Mouse (Mus musculus) right cerebral cortex, adult 2 months (tissue): ENCODE results near the gene Barx1.

Experiments used
- DNase-seq, 2 experiments: peaks; one replicate each; pipeline ENCODE4 v3.0.0; 2021 to 2022; ENCODE audit warnings: low spot score in 2 of 2

Gene Barx1

DNA sequence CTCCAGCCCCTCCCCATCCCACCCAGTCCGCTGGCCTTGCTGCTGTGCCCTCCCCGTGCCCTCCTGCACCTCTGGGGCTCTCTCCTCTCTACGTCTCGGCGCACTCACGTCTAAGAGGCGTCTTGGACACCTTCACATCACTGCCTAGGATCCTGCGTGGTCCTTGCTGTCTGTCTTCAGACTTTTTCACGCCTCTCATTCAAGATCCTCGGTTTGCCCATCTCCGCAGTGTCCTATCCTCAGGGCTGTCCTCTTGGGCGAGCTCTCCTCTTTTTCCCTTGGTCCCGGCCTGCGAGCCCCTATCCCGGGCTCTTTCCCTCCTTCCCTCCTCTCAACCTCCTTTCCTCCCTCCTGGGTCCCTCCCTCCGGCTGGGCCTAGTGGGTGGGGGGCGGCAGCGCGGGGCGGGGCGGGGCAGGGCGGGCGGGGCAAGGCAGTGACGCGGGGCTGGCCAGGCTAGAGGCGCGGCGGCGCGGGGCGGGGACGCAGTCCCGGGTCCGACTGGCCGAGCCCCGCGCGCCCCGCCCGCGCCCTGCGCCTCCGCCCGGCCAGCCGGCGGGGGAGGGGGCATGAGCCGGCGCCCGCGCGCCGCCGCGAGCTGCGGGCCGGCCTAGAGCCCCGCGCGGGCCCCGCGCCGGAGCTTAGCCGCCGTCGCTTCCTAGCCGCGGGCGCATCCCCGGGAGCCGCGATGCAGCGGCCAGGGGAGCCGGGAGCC, at the start of gene Barx1:
TSS of gene Barx1 (plus strand) at position 568 of the 713 bp plus-strand sequence.
- DNase-seq: no peak

- DNase-seq: no peak
These were observed 48.3 kb upstream of the Barx1 start for GRCm38 (mm10) chr13:48614525-48614924.

GRCm38 (mm10) chr13:48617774-48618173, 45.0 kb upstream of the Barx1 start:
- no peak for DNase-seq

DNA sequence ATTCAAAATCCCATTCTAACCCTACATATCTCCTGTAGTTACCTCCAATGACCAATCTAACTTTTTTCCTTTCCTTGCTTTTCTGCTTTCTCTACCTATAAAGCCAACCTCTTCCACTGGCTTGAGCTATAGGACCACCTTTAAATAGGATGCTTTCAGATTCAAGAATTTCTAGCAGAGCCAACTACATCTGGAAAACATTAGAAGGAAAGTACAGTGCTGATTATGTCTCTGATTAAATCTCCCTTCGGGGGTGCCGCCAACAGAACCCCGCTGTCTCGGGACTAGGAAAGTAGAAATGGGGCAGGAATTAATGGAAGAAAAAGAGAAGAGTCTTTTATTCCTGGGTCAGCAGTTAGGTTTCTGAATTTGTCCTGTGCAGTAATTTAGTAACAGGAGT, 43.9 kb upstream of the Barx1 start:
- DNase-seq: no peak

DNA sequence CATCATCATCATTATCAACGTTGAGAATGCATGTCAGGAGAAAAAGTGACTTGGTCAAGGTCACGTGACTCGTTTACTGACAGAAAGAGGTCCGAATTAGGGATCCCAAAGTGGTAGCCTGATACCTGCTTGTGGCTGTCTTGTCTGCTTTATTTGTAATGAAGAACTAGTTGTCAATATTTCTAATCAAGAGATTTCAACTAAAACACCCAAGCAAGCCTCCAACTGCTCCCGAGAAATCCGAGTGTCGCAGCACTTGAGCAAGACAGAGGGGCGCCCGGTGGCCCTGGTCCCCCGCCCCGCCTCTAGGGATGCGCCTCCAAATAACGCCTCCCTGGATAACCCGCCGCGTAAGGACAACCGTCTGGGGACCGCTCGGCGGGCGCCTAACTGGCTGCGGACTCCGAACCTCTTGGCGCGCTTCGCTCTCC, 37.8 kb upstream of the Barx1 start:
- no peak for DNase-seq

- DNase-seq: peak; percentile 99
These were observed 37.2 kb upstream of the Barx1 start, which contains the start of gene Ptpdc1 for GRCm38 (mm10) chr13:48625433-48626184. TSS of gene Ptpdc1 (minus strand) at chr13:48625664.

DNA sequence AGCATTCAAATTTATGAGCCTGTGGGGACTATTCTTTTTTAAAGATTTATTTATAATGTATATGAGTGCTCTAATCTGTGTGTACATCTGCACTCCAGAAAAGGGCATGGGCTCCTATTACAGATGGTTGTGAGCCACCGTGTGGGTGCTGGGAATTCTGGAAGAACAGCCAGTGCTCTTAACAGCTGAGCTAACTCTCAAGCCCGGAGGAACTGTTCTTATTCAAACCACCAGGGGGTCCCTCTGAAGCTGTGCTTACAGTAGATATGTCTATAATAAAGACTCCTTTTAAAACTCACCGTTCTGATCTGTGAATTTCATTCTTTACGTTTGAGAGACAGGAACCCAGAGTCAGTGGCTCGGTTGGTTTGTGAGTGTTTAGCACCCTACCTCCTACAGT, 31.1 kb upstream of the Barx1 start:
- DNase-seq: no peak

- DNase-seq: no peak
These were observed 25.1 kb upstream of the Barx1 start for GRCm38 (mm10) chr13:48637706-48638105.

GRCm38 (mm10) chr13:48639570-48639969, 23.2 kb upstream of the Barx1 start:
- peak; percentile 71 to 78 for DNase-seq

GRCm38 (mm10) chr13:48643072-48643471, 19.7 kb upstream of the Barx1 start:
- no peak for DNase-seq

DNA sequence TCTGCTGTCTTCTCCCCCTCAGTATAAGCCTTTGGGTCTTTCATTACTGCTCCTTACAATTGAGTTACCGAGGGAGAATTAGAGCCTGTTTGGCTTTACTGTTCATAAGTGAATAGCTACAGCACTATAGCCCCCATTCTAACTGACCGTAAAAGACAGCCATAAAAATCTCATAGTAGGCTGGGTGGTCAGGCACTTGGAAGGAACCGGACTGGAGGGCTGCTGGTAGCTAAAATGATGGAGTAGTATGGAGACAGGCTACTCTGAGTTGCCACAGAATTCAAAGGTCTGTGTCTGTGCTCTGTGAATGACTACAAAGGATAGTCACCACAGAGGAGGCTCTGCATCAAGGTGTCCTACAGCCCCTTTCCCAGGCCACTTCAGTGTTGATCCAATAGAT, 18.8 kb upstream of the Barx1 start:
- no peak for DNase-seq

- no peak for DNase-seq
These were observed 16.1 kb upstream of the Barx1 start for GRCm38 (mm10) chr13:48646696-48647095.

DNA sequence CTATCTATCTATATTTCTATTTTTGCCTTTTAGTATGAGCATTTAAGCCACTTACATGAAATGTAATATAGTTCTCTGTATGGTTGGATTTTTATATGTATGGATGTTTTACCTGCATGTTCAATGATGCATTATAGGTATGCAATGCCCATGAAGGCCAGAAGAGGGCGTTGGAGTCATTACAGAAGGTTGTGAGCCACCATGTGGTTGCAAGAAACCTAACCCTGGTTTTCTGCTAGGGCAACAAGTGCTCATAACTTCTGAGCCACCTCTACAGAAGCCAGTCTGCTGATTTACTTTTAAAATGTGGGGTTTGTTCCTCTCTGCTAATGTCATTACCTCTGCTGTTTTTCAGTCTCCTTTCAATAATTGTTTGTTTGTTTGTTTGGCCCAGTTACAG, 12.2 kb upstream of the Barx1 start:
- no peak for DNase-seq

DNA sequence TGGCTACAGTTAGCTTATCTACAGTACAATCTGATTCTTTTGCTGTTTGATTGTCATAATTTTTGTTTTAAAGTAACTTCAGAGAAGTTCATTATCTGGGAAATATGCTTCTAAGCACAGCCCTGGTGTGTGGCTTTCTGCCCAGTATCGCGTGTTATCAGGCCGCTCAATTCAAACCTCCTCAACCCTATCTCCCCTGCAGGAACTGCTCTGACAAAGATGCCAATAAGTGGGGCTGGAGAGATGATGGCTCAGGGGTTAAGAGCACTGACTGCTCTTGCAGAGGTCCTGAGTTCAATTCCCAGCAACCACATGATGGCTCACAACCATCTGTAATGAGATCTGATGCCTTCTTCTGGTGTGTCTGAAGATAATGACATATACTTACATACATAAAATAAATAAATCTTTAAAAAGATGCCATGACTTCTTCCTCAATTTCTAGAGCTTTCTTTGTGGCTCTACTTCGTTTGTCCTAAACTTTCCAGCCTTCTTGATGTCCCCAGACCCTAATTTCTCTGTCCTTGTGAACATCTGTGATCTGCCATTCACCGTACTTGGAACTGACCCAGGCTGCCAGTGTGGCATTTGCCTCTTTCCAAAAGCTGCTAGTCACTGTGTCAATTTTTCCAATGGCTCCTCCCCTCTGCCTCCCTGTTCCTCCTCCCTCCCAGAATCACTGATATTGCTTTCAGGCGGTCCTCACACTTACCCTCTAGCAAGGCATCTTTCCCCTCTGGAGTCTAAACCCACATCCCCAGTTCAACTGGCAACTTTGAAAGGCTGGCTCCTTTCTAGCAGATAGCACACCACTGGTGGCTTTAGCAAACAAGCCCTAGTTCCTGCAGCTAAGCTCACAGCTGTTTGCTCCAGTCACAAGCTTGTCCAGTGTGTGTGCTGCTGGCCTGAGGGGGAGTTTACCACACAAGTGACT, 11.4 kb upstream of the Barx1 start:
- DNase-seq: no peak

DNA sequence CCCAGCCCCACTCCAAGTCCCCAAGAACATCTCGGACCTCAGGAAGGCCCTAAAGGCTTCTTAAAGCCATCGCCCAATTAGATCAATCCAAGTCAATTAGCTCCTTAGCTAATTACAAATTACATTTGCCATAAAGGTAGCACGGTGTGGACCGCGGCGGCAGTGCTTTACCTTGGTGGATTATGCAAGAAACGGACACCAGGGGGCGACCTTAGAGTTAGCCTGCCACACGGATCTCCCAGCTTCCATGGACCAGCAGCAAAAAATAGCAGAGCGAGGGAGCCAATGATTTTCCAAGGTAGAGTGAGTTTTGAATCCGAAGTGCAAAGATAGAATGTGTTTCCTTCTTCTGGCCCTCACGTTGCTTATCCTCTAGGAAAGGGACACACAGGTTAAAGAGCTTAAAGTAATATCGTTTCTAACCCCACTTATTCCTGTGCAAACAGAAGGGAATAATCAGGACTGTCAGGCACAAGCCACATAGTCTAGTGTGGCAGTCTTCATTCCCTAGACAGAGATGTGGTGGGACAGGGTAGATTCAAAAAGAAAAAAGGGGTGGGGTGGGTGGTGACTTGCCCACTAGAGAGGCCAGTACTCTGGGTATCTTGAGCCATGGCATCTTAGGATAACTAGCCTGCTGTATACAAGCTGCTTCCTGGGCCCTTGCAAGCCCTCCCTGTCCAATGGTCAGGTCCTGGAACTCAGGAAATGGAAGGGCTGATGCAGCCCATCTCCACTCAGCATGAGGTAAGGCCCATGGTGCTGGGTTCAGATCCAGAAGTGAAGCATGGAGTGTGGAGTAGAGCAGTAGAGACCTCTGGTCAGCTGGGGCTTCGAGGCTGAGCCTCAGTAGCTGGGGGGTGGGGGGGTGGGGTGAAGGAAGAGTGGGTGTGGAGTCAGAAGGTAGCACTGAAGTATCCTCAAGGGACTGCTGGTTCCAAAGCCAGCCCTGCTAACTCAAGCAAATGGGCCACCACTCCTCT, 8.7 kb upstream of the Barx1 start:
- peak; percentile 82 to 84 for DNase-seq

DNA sequence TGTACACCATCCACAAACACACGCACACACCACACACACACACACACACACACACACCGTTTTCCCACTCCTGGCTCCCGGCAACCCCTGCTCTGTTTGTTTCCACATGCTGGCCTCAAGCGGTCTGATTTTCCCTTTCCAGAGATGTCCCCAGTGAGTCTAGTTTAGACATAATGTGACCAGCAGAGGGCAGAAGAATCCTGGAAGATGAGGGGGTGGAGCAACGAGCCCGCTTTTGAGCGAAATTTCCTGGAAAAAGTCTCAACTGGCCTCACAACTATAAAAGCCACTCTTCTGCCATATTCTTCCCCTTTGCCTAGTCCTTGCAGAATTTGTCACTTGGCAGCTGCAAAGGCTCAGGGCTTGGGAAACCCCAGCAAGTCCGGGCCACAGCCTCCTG, 7.2 kb upstream of the Barx1 start:
- peak in 1 of 2 experiments; percentile 66 for DNase-seq

DNA sequence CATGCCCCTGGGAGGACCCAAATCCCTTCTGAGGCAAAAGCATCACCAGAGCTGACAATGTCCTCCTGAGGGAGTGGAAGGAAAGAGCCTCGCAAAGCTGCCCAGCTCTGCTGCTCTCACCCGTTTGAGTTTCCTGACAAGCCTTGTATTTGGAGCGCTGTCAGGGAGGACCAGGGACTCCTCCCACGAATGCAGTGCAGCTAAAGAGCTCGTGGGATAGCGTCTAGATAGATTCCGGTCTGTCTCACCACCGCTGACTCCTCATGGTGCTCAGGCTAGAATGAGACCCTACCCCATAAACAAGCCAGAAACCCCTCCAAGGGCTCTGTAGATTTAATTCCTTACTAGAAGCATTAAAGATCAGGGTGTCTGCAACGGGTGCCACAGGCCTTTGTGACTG, 5.0 kb upstream of the Barx1 start:
- no peak for DNase-seq

DNA sequence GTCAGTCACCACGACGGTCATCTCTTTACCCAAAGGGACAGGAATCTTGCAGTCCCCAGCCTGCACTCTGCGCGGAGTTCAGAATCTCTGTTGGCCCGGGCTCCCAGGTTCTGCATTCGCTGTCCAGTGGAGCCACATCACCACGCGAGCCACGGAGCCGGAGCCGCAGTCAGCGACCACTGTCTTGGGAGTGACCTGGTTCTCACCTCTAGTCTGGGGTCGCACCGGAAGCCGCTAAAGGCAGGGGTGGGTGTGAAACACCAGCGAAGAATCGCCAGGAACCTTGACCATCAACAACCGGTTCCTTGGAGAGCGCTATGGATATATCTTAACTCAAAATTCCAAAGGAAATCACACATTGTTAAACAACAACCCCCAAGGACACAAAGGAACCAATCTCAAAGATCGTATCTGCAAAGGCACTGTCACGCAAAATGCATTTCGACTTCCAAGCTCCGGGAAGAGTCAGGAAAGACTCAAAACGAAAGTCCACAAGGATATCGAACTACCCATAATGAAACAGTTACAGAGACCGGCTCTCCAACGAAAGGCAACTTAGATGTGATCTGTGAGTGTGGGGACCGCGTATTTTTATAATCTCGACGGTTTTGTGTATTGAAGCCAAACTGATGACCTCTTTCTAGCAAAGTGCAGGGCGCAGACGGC, 4.1 kb upstream of the Barx1 start:
- DNase-seq: no peak

- no peak for DNase-seq
These were observed 3.3 kb upstream of the Barx1 start for GRCm38 (mm10) chr13:48659254-48660220.
